Mouse (Mus musculus) thymus, postnatal 10 days (tissue): ENCODE data around the gene Pigf.

ENCODE experiments used
- DNase-seq, 2 experiments: peaks; one replicate each; pipeline ENCODE4 v3.0.0; 2021; ENCODE audit warnings: low spot score in 2 of 2

Gene Pigf

GRCm38 (mm10) chr17:86968581-86968980 is 56.6 kb downstream of the Pigf start:
- no peak for DNase-seq

- peak; percentile 31 to 39 for DNase-seq
These were observed 57.4 kb downstream of the Pigf start for GRCm38 (mm10) chr17:86967536-86968525.

GRCm38 (mm10) chr17:86967048-86967447 is 58.2 kb downstream of the Pigf start:
- no peak for DNase-seq

GRCm38 (mm10) chr17:86966040-86966439 is 59.2 kb downstream of the Pigf start:
- no peak for DNase-seq

GRCm38 (mm10) chr17:86965121-86965520 is 60.1 kb downstream of the Pigf start:
- no peak for DNase-seq

GRCm38 (mm10) chr17:86964502-86964901 is 60.7 kb downstream of the Pigf start:
- no peak for DNase-seq

GRCm38 (mm10) chr17:86964041-86964440 is 61.2 kb downstream of the Pigf start:
- DNase-seq = no peak

GRCm38 (mm10) chr17:86963586-86963902 is 61.7 kb downstream of the Pigf start:
- DNase-seq = no peak

GRCm38 (mm10) chr17:86962894-86963585 is 62.2 kb downstream of the Pigf start, which contains the start of gene Rhoq:
Gene Rhoq, plus strand, starts transcription at chr17:86963082.
- peak; percentile 46 to 49 for DNase-seq

- peak; percentile 71 to 81 for DNase-seq
These were observed 62.8 kb downstream of the Pigf start for GRCm38 (mm10) chr17:86962297-86962893.

GRCm38 (mm10) chr17:86961301-86961841 is 63.8 kb downstream of the Pigf start:
- DNase-seq = no peak

- peak in 1 of 2 experiments; percentile 40 for DNase-seq
These were observed 67.2 kb downstream of the Pigf start for GRCm38 (mm10) chr17:86957968-86958367.

- no peak for DNase-seq
These were observed 68.0 kb downstream of the Pigf start for GRCm38 (mm10) chr17:86957239-86957638.

- no peak for DNase-seq
These were observed 76.4 kb downstream of the Pigf start for GRCm38 (mm10) chr17:86948801-86949200.

- DNase-seq = no peak
These were observed 77.1 kb downstream of the Pigf start, which contains the start of gene Atp6v1e2 for GRCm38 (mm10) chr17:86947840-86948796. Gene Atp6v1e2, minus strand, starts transcription at chr17:86947897.
